Mouse (Mus musculus): ENCODE data around the gene Hist2h2be.
"Not testable (repeated sequence)": the region's sequence is repeated elsewhere in the genome, so short reads cannot be mapped to it uniquely, and the experiment has no call there.

Hist2h2be gene

DNA sequence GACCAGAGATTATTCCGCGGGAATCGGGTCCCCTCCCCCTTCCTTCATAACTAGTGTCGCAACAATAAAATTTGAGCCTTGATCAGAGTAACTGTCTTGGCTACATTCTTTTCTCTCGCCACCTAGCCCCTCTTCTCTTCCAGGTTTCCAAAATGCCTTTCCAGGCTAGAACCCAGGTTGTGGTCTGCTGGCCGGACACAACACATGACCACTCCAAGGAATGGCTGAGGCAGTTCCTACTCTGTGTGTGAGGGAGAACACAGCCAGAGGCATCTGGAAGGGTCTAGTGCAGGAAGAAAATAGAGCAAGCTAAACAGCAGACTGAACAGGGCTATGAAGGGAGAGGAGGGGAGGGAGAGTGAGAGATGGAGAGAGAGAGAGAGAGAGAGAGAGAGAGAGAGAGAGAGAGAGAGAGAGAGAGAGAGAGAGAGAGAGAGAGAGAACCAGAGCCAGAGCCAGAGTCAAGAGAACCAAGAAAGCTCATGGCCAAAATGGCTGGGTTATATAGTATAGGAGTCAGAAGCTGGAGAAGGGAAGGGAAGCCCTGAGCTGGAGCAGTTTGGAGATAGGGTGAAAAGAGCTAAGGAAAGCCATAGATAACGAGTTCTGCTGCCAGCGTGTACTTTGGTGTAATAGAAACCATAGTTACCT is 22.2 kb upstream of the Hist2h2be start:
- DNase-seq = not testable (repeated sequence)

DNA sequence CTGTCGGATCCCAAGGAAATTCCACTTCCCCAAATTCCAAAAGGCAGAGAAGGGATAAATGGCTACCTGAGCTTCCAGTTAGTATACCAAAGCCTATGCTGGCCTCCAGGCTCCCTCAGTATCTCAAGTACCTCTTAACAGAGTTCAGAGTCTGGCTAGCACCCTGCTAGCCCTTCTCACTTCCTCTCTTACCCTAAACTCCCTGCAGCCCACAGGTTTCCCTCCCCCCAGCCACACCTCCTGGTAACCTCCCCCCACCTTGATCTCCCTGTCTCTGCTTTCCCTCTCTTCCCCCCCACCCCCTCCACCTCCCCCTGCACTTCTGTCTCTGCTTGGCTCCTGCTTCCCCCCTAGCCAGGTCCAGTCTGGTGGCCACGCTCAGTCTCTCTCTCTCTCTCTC is 21.2 kb upstream of the Hist2h2be start:
- no peak for DNase-seq

DNA sequence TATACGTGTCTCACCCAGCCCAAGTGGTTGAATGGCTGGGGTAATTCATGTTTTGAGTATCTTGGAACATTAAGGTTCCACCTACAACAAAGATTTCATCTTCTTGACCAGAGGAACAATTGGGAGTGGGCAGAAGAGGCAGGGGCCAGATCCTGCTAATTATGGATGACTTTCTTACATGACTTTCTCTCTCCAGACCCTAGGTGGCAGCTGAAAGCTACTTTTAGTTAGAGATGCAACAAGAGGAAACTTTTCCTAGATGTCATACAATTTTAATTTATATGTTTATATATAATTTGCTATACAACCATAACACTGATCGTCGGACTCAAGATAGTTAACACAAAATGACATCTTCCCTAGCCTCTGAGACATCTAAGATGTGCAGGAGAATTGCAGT is 13.1 kb upstream of the Hist2h2be start:
- no peak for DNase-seq

DNA sequence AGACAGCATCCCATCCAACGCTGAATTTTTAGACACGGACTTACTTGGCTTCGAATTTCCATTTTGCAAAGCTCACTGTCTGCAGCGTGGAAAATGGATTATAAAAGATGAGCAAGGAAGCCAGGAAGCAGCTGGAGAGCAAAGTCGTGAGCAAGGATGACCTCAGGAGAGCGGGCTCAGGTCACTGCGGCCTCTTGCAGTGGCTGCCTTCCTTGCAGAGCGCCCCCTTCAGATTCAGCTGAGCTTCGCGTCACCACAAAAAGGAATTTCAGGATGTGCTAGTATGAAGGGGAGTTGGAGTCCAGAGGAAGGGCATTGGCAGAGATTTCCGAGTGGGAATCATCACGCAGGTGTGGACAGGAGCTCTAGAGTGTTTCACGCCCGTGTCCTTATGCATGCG is 11.7 kb upstream of the Hist2h2be start:
- DNase-seq = no peak

DNA sequence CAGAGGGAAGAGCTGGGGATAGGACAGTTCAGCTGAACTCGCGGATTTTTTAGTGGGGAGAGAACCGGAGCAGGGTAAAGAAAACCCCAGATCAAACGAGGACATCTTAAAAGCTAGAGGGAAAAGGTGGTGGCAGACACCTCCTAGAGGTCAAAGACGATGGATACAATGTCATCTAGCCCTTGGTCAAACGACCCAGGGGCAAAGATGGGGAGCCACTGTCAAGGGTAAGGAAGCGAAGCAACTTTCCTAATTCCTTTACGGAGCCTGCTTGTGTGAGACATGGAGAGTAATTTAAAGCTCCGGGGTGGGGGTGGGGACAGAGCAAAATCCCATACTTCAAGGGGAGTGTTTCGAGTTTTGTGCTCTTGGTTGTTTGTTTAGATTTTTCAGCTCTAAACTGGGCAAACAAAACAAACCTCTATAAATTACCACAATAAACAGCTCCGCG is 1.7 kb upstream of the Hist2h2be start:
- peak in 1 of 2 experiments; percentile 56 for DNase-seq

DNA sequence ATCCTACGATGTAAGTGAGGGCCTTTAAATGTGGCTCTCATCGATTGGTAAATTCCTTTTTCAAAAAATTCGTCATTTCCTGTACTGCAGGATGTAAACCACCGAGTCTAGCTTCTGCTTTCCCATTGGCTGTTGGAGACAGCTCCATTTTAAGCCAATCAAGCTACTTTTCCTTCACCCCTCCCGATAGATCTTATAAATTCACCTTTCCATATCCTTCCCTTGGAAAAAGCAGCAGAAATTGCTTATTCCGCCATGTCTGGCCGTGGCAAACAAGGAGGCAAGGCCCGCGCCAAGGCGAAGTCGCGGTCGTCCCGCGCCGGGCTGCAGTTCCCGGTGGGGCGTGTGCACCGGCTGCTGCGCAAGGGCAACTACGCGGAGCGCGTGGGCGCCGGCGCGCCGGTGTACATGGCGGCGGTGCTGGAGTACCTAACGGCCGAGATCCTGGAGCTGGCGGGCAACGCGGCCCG is 1.2 kb upstream of the Hist2h2be start, which contains the start of the genes Bola1 and Hist2h2ab:
Bola1 (minus strand) TSS at position 49 of the 470 bp plus-strand sequence.
Hist2h2ab (plus strand) TSS at position 205 of the 470 bp plus-strand sequence.
- peak; percentile 68 to 75 for DNase-seq

DNA sequence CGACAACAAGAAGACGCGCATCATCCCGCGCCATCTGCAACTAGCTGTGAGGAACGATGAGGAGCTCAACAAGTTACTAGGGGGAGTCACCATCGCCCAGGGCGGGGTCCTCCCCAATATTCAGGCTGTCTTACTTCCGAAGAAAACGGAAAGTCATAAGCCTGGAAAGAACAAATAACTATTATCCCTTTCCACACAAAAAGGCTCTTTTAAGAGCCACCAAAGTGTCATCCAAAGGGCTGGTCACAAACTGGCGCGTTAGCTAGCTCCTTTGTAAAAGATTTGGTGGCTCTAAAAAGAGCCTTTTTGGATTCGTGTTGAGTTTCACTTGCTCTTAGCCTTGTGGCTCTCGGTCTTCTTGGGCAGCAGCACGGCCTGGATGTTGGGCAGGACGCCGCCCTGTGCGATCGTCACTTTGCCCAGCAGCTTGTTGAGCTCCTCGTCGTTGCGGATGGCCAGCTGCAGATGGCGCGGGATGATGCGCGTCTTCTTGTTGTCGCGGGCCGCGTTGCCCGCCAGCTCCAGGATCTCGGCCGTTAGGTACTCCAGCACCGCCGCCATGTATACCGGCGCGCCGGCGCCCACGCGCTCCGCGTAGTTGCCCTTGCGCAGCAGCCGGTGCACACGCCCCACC is 671 bp upstream of the Hist2h2be start:
- not testable (repeated sequence) for DNase-seq

DNA sequence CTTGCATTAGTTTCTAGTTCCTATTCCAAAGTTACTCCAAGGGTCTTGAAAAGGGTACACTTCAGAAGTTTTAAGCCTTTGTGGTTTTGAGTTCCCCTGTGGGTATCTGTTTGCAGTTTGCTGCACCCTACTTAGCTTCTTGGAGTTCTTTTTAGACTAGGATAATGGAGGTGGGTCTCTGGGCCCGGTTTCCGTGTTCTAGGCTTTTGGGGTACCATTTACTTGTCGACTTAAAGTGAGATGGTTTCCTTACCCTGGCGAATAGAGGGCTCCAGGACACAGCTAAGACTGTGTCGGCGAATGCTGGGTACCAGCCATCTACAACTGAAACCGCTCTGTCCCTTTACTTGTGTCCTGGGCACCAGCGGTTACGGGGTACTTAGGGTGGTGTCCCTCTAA is 720 bp downstream of the Hist2h2be start:
- peak in 1 of 2 experiments; percentile 36 for DNase-seq

DNA sequence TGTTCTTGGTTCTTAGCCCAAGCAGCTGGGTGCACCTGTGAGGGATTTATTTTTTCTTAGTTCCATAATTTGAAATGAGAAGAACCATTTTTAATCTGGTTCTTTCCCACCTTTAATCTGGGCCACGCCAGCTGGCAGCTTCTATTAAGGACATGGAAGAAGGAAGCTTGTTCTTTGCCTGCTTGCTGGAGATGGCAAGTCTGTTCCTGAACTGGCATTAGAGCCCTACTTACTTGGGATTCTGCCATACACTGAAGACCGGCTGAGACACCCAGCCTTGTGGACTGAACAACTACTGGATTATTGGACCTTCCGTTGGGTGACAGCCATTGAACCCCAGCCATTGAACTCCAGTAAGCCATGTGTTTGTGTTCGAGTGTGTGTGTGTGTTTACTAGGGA is 1.9 kb downstream of the Hist2h2be start:
- no peak for DNase-seq

DNA sequence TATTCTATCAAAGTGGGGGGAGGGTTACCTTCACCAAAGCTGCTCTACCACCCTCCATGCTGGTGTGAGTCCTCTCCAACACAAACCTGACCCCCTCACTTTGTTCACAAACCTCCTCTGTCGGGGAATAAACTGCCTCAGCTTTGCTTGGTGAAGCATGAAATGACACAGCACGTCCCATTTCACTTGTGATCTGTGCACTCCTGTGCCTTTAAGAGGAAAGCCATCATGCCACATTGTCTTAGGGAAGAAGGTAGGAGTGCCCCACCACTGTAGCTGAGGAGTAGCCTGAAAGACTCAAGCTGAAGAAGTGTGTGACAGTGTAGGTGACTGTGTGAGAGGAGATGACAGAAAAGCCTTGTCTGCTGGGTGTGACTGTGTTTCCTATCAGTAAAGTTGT is 4.5 kb downstream of the Hist2h2be start:
- DNase-seq = no peak

DNA sequence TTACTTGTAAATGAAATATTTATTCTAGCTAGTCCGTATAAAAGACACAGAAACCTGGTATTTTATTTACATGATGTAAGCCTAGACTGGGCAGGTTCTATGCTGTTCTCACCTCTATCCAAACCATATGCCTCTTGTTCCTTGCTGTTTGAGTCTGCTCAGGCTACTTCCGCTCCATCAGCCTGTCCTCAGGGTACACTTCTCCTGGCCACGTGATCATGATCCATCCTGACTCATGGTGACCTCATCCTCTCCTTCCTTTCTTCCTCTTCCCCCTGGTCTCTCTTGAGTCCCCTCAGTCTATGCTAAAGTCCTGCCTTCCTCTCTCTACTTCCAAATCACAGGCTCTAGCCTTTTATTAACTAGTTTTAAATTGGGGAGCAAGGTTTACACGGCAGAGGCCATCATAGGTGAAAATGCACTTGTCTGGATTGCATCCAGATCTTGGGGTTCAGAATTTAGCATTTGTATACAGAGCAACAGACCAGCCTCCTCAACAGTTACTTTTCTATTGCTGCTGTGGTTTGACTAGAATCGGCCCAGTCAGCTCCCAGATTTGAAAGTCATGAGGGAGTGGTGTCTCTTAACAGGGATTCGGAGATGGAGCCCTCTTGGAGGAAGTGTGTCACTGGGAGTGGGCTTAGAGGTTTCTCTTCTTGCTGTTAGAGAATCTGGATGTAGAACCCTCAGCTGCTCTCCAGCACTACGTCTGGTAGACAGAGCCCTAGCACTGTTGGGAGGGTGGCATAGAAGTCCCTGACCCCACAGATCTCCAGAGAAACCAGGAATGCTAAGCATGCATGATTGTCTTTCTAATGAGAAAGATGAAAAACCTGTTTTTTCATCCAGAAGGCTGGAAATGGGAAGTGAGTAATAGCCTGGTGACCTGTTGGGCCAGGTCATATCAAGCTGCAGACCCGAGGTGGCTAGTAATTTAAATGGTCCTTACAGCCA is 6.1 kb downstream of the Hist2h2be start:
- no peak for DNase-seq

DNA sequence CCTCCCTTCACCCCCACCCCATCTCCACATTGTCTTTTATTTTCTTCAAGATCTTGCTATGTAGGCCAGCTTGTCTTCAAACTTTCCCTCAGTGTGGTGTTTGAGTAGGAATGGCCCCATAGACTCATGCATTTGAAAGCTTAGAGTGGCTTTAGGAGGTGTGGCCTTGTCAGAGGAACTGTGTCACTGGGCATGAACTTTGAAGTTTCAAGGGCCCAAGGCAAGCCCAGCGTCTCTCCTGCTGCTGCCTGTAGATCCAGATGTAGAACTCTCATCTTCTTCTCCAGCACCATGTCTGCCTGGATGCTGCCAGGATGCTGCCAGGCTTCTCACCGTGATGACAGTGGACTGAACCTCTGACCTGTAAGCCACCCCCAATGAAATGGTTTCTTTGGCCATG is 7.9 kb downstream of the Hist2h2be start:
- DNase-seq = no peak

DNA sequence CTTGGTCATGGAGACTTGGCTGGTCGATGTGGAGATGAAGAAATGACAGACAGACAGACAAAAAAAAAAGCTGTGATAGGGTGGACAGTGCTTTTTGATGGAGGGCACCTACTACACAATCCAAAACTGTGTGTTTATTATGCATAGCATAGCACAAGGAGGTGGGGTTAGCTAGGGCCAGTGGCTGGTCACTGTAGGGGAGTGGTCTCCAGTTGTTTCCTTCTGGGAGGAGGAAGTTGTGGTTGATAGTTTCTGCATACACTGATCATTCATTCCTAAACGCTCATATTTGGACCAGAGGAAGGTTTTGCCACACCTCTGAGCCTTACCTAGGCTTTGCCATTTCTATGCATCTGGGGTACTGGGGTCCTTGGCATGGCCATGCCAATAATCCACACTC is 9.5 kb downstream of the Hist2h2be start:
- no peak for DNase-seq

DNA sequence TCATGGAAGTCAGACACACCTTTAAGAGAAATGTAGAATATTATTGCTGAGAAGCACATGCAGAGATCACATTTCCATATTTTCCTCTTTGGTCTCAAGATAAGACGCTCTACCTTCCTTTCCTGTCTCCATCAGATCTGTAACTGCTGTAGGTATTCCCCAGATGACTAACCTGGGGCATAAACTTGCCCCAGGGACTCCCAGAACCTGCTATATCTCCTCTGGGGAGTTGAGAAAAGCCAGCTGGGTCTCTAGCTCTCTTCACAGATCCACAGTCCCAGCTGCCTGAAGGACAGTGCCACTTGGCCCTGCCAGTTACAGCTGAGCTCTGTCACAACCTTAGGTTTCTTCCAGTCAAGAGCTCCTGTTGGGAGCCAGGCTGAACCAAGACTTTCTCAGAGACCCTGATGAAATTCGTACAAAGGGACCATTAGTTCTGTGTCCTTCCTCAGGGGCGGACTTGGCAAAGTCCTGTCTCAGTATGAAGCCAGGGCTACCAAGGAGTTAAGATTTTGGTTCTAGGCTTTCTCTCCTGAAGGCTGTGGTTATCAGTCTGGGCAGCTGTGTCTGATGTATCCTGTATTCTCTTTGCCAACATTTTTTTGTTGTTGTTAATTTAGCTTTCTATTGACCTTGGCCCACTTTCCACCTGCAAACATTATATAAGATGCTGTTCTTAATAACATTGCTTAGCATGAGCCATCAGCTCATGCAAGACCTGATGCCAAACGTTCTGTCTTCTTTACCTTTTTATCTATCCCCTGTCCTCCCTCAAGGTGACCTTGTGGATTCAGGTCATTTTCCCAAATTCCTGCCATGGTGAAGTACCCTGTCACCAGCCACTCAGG is 10.2 kb downstream of the Hist2h2be start:
- DNase-seq = no peak

DNA sequence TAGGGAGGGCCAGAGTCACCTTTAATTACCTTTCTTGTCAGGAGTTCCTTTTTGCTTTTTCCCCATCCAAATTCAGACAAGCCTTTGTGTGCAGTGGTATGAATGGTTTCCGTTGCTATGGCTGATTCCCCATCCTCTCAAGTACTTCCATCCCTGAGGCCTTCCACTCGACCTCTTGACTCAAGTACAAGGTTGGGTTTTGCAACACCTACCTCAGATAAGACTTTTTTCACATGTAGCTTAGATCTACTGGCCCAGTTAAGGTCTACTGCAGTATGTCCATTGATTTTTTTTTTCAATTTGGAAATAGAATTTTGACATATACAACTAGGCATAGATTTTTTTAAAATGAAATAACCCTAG is 10.8 kb downstream of the Hist2h2be start:
- no peak for DNase-seq

DNA sequence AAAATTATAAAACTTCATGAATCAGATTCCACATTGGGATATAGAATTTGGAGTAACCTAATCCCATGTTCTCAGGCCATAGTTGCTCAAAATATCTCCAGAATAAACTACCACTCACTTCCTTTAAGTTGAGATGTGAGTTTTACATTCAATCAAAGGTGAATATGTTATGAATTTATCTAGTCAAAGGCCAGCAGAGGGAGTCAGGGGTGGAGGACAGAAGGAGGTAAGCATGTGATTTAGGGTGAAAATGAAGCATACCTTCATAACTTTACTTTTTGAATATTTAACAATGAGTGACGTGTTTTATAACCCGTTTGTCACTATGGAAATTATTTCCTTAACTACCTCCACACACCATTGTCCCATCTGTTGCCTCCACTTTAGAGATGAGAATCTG is 14.0 kb downstream of the Hist2h2be start:
- no peak for DNase-seq

DNA sequence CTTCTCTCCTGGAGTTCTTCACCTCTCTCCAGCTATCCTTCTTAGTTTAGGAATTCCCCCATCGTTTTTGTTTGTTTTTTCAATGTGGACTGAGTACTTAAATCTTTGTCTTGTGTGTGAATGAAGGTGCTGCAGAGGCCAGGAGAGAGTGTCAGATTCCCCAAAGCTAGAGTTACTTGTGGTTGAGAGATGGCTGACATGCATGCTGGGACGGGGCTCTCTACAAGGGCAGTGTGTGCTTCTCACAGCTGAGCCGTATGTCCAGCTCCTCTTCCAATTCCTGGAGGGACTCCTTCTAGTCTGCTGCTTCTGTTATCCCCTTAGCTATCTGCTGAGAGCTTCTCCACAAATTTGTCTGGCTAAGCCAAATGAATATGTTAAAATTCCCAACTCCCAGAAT is 14.9 kb downstream of the Hist2h2be start:
- no peak for DNase-seq

DNA sequence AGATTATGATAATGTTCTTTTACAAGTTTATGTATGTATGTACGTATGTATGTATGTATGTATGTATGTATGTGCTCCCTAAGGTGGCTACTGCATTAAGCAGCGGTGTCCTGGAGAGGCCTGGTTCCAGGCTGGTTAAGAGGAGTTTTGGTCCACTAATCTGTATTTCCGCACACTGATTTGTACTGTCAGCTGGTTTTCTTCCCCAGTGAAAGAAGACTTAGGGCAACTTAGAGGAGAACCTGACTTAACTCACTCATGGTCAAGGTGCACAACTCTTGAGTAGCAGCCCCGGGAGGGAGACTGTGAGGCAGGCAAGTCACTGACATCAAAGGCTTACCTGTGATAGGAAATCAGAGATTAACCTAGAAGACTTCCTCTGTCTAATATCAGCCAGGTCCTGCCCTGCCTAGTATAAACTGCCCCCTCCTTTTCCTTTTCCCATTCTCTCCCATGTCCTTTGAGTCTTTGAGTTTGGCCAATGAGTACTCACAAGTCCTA is 16.0 kb downstream of the Hist2h2be start:
- no peak for DNase-seq

DNA sequence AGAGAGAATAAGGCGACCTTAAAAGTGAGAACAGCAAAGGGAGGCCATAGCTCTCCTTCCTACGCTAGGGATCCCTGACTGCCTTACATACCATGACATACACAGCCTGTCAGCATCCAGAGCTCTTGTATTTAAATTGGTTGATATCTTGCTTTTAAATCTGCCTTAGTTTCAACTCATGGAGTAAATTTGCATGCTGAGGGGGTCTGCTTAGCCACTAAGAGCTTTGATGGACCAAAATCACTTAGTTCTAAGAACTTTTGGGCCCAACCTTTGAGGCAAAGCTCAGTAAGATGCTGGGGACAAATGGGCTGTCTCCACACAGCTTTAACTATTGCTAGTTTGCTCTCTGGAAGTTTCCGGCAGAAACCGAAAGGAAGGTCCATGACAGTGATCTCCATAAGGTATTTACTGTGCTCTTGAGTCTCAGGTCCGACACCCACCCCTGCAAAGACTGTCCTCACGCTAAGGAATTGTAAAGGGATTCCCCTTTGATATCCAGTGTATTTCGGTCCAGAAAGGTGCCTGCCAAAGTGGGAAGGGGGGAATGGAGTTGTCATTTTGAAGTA is 16.5 kb downstream of the Hist2h2be start:
- no peak for DNase-seq

DNA sequence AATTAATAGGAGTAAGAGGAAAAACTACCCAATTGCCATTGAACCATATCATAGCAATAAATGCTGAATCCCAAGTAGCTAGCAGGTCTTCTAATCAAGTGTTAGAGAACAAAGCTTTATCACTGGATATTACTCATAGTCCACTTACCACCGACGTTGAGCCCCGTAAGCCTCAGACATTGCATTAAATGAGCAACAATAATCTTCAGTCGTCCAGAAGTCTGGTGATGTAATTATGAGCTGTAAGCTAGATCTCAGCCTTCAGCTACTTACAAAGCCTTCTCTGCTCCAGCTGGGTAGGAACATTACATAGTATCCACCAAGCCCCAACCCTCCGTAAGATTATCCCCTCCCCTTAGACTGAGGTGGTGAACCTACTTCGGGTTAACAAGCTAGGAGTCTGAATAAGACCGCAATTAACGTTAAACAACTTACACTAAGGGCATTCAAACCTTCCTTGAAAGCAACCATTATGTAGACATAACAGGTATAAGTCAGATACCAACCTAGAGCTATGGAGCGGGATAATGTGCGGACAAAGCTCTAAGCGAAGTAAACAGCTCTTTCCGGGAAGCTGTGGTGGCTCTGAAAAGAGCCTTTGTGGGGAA is 17.1 kb downstream of the Hist2h2be start:
- DNase-seq = no peak
